Mouse (Mus musculus) effector memory CD4-positive, alpha-beta T cell, adult 5 months (primary cell): ENCODE results near the gene Ccna1. TPM values are rescaled to one million over a fixed set of nuclear protein-coding genes. Genes with fewer than 3 reads are reported as not detected.

Source experiments
- polyA plus RNA-seq: library from polyadenylated mRNA; unstranded; fragments of 100-300 nt; shearing (Covaris generic); gene quantifications from one replicate; pipeline ENCODE4 v1.2.1, GENCODE M21; 2017

Gene Ccna1
- not detected for polyA plus RNA-seq

GRCm38 (mm10) chr3:55055038-55055746 lies at the start of gene Ccna1:
TSS of gene Ccna1 (minus strand) at chr3:55055501.

Other genes starting within 250 kb of the Ccna1 start
- 68.1 TPM for gene Rfxap, start 247.7 kb downstream of the Ccna1 start, polyA plus RNA-seq
- gene Sertm1, start 139.6 kb downstream of the Ccna1 start, polyA plus RNA-seq: not detected
- 13.1 TPM for gene Spg20, start 56.6 kb upstream of the Ccna1 start, polyA plus RNA-seq
- gene Ccdc169, start 81.8 kb upstream of the Ccna1 start, polyA plus RNA-seq: not detected
- not detected for gene Sohlh2, start 126.5 kb upstream of the Ccna1 start, polyA plus RNA-seq
- 1.7 TPM for gene Dclk1, start 186.9 kb upstream of the Ccna1 start, polyA plus RNA-seq